Mouse (Mus musculus): ENCODE results near the gene Gosr2.

DNA sequence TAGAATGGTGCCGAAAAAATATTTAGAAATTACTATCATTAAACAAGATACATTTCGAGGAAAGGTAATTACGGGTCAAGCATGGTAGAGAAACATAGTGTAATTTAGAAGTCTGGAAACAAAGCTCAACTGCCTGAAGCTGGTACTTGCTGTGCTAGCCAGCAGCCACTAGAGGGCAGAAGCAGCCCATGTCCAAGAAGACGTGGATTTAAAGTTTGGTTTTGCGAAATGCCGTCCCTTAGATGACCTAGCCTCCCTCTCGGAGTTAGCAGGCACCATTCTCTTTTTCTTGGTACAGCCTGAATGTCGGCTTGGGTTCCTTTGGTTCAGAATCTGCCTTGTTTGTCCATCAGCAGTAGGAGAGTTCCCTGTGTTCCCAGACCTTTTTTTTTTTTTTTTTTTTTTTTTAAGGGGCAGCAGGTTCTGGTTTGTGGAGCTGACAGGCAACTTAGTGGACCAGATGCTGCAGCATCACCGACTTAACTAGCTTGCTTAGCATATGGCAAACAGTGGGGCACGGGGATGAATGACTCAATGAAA lies 58.2 kb downstream of the Gosr2 start:
- no peak for TF ChIP-seq TAL1 (IDR thresholded peaks at IDR 0.05; ENCODE audit: low read length)
- no peak for TF ChIP-seq GATA1 (IDR thresholded peaks at IDR 0.05; ENCODE audit: low read length)
